Mouse (Mus musculus) limb, embryonic 12.5 days (tissue): ENCODE data around the gene Eps8l3. TPM values are rescaled to one million over a fixed set of nuclear protein-coding genes. Genes with fewer than 3 reads are reported as not detected.

ENCODE experiments used
- ATAC-seq: fragments of 200-750 bp; cut with Nextera tagmentation; 2 replicates; pipeline ENCODE4 v1.8.0; 2017; ENCODE audit warnings: low read depth, moderate TSS enrichment; ENCODE audit not compliant: insufficient number of reproducible peaks, insufficient read depth, low FRiP score, low TSS enrichment
- H3K27ac ChIP-seq: fragments of 300-500 bp; sonication (generic); 2 replicates; pipeline ENCODE4 v1.5.1; 2016; ENCODE audit warnings: mild to moderate bottlenecking, moderate library complexity
- H3K27me3 ChIP-seq: fragments of 300-500 bp; sonication (generic); 2 replicates; pipeline ENCODE4 v1.6.1; 2016; ENCODE audit warnings: mild to moderate bottlenecking, moderate library complexity
- H3K36me3 ChIP-seq: fragments of 300-500 bp; sonication (generic); 2 replicates; pipeline ENCODE4 v1.6.1; 2016; ENCODE audit warnings: mild to moderate bottlenecking, moderate library complexity
- H3K4me1 ChIP-seq: fragments of 300-500 bp; sonication (generic); replicated peaks from 2 replicates; pipeline ENCODE4 v1.6.1; 2016
- H3K4me2 ChIP-seq: fragments of 300-500 bp; sonication (generic); 2 replicates; pipeline ENCODE4 v1.6.1; 2016; ENCODE audit warnings: mild to moderate bottlenecking, moderate library complexity
- H3K4me3 ChIP-seq: fragments of 300-500 bp; sonication (generic); replicated peaks from 2 replicates; pipeline ENCODE4 v1.5.1; 2016; ENCODE audit warnings: mild to moderate bottlenecking
- H3K9ac ChIP-seq: fragments of 300-500 bp; sonication (generic); replicated peaks from 2 replicates; pipeline ENCODE4 v1.6.1; 2016; ENCODE audit warnings: mild to moderate bottlenecking, moderate library complexity
- H3K9me3 ChIP-seq: fragments of 300-500 bp; sonication (generic); 2 replicates; pipeline ENCODE4 v1.6.1; 2016; ENCODE audit warnings: mild to moderate bottlenecking, moderate library complexity
- WGBS: fragments of 180-500 bp; shearing (Covaris S2); methylation state at CpG from one replicate; pipeline ENCODE4 v1.1.7; 2016; 5-methylcytosine and 5-hydroxymethylcytosine counted together
- polyA plus RNA-seq: library from polyadenylated mRNA; unstranded; fragments of >200 nt; fragmentation: Nextera tagmentation; extraction: Ambion mirVana; gene quantifications from 2 replicates; pipeline ENCODE4 v1.2.1, GENCODE M21; 2016

Eps8l3 gene
- polyA plus RNA-seq, 1 experiment from 2014 or later, result not detected

DNA sequence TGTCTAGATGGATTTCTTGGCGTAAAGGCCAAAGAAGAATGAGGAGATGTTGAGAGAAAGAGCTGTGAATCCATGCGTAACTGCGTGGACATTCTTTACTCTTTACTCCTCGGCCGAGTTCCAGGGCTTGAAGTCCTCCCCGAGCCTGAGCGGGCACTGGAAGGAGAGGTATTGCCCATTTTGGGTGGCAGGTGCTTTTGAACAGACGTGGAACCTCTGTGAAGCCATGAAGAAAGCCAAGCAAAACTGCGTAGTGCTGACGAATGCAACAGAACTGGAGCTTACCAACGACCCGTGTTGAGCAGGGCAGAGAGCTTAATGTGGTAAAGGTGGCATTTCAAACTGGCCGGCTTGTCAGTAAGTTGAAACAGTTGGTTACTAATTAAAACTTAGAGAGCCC is 21.7 kb downstream of the Eps8l3 start:
- Histone ChIP-seq H3K36me3 (peaks cover 24% of the 10 kb centered on the region), H3K4me2 (no peak overlapping the region), H3K9me3 (no peaks in the 10 kb centered on the region), H3K9ac (no peak overlapping the region), H3K27ac (no peak overlapping the region), H3K4me1 (peaks cover 23% of the 10 kb centered on the region), H3K27me3 (no peaks in the 10 kb centered on the region), H3K4me3 (no peak overlapping the region)
- ATAC-seq, result no peak
- WGBS, result 91% methylated on average over 13 of the region's 13 CpGs

DNA sequence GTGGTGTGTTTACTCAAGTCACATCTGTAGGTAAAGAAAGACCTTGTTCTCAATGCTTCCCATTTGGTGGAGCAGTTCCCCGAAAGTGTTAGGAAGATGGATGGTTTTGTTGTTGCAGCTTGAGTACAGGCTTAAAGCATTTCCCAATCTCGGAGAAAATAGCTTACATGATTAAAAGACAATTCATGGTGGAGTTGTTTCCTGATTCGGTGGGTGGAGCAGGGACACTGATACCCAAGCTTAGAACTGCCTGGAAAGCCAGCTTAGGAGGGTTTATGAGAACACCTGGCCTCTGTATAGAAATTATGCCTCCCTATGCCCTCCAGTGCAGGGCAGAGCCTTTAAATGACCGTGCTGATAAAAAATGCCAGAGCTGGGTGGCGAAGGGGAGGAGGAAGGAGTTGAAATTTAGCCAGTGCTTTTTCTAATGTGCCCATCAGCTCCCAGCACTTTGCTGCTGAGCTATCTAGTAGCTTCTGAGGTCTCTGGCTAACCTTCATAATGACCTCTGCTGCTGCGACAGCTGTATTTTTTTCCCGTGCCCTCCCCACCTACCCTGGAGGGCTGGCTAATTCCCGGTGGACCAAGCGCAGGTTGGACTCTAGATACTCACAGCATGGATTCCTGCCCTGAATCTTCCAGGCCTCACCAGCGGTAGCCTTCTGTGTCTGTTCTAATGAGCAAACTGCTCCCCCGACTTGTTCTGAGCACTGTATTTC is 24.1 kb downstream of the Eps8l3 start:
- Histone ChIP-seq H3K27ac (no peak overlapping the region), H3K9ac (no peak overlapping the region), H3K9me3 (no peaks in the 10 kb centered on the region), H3K4me1 (peaks cover 16% of the 10 kb centered on the region), H3K27me3 (no peaks in the 10 kb centered on the region), H3K36me3 (peaks cover 24% of the 10 kb centered on the region), H3K4me3 (no peak overlapping the region), H3K4me2 (no peak overlapping the region)
- 52% methylated on average over 11 of the region's 11 CpGs for WGBS
- no peak for ATAC-seq

DNA sequence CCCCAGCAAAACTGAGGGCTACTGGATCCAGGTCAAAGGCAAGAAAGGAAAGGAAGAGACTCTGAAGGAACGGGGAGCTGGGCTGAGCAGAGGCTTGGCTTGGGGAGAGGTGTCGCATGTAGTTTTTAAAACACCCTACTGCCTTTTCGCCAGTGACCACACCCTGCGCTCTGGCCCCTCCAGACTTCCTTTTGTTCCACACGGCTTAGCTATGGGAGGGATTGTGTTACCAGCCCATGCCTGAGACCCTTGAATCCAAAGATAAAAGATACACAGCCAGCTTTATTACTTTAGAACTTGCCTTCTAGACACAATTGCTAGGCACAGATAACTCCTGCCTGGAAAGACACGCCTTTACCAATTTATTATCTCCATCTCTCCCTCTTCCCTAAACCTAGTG is 28.9 kb downstream of the Eps8l3 start:
- ATAC-seq, result no peak
- Histone ChIP-seq H3K4me2 (no peak overlapping the region), H3K27me3 (no peaks in the 10 kb centered on the region), H3K4me1 (peaks cover 9% of the 10 kb centered on the region; the same call in 1 of the 2 replicates), H3K36me3 (no peaks in the 10 kb centered on the region), H3K9me3 (no peaks in the 10 kb centered on the region), H3K9ac (no peak overlapping the region), H3K27ac (no peak overlapping the region), H3K4me3 (no peak overlapping the region)
- 65% methylated on average over 6 of the region's 6 CpGs for WGBS

DNA sequence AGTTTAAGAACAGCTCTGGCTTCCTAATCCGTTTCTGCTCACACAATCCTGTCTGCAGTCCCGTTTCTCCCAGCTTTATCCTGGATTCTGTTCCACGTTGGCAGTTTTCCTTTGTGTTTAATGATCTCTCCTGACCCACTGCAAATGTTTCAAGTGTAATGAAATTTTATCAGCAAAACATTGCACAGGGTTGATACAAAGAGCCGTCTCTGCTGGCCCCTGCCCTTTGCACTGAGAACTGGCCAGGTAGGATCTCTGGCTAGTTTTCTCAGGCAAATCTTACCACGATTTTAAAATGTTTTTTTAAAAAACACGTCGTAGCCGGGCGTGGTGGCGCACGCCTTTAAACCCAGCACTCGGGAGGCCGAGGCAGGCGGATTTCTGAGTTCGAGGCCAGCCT is 39.6 kb downstream of the Eps8l3 start:
- H3K9me3 ChIP-seq, result no peaks in the 10 kb centered on the region
- no peak overlapping the region for H3K9ac ChIP-seq
- no peaks in the 10 kb centered on the region for H3K4me1 ChIP-seq
- WGBS, result 82% methylated on average over 15 of the region's 15 CpGs
- no peak overlapping the region for H3K4me3 ChIP-seq
- ATAC-seq, result no peak
- H3K4me2 ChIP-seq, result no peak overlapping the region
- no peak overlapping the region for H3K27ac ChIP-seq
- no peaks in the 10 kb centered on the region for H3K36me3 ChIP-seq
- no peaks in the 10 kb centered on the region for H3K27me3 ChIP-seq

DNA sequence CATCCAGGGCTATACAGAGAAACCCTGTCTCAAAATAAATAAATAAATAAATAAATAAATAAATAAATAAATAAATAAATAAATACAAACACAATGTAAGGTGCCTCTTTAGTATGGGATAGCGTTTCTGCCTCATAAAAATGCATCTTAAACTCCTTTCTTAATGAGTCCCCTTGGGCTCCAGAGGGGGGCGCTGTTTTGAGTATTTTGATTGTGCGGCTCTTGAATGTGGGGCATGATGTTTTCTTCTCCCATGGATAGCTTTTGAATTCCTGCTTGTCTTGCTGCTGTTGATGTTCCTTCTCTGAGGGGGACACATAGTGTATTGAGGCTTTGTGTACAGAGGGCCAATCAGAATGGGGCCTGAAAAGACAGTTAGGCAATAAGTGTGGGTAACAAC is 40.1 kb downstream of the Eps8l3 start:
- H3K27ac ChIP-seq, result no peak overlapping the region
- 84% methylated on average over 3 of the region's 3 CpGs for WGBS
- no peak for ATAC-seq
- H3K4me2 ChIP-seq, result no peak overlapping the region
- H3K4me3 ChIP-seq, result no peak overlapping the region
- no peak overlapping the region for H3K9ac ChIP-seq
- no peaks in the 10 kb centered on the region for H3K9me3 ChIP-seq
- H3K4me1 ChIP-seq, result no peaks in the 10 kb centered on the region
- H3K36me3 ChIP-seq, result no peaks in the 10 kb centered on the region
- no peaks in the 10 kb centered on the region for H3K27me3 ChIP-seq

DNA sequence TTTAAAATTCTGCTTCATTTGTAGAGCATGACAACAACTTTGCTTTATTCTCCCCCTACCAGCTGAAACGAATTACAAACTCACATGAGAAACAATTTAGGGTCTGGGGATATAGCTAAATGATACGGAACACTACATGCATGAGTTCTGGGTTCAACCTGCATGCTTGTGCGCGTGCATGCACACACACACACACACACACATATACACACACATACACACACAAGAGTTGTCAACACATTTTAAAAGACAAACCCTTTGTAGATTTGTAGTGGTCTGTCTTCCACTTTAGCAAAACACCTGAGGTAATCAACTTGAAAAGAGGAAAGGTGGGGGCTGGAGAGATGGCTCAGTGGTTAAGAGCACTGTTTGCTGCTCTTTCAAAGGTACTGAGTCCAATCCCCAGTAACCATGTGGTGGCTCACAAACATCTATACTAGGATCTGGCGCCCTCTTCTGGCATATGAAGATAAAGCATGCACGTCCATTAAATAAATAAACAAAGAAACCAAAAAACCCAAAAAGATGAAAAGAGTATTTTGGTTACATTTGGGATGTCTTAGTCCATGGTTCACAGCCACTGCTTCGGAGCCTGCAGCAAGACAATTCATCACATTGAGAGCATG is 40.9 kb downstream of the Eps8l3 start:
- ATAC-seq, result no peak
- Histone ChIP-seq H3K9ac (no peak overlapping the region), H3K4me3 (no peak overlapping the region), H3K27ac (no peak overlapping the region), H3K27me3 (no peaks in the 10 kb centered on the region), H3K4me2 (no peak overlapping the region), H3K36me3 (no peaks in the 10 kb centered on the region), H3K4me1 (no peaks in the 10 kb centered on the region), H3K9me3 (no peaks in the 10 kb centered on the region)
- 59% methylated on average over 7 of the region's 7 CpGs for WGBS

DNA sequence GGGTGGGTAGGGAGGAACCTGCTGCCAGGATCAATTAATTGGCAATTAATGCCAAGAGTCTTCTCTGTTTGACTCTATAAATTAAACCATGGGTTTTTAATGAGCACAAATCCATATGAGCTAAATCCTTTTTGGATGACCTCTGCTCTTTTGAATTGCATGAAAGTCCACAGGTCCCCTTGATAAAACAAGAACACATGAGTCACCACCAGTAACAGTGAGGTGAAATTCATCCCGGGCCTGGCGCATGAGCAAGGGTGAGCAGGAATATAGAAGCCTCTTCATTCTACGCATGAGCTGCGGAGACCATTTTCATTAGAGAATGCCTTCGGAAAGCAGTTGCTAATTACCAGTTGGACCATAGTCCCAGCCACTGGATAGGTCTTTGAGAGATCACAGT is 43.3 kb downstream of the Eps8l3 start:
- WGBS, result 88% methylated on average over 5 of the region's 5 CpGs
- H3K9me3 ChIP-seq, result no peaks in the 10 kb centered on the region
- no peak overlapping the region for H3K4me2 ChIP-seq
- H3K27me3 ChIP-seq, result no peaks in the 10 kb centered on the region
- no peak overlapping the region for H3K4me3 ChIP-seq
- H3K36me3 ChIP-seq, result no peaks in the 10 kb centered on the region
- H3K27ac ChIP-seq, result no peak overlapping the region
- H3K4me1 ChIP-seq, result no peaks in the 10 kb centered on the region
- ATAC-seq, result no peak
- H3K9ac ChIP-seq, result no peak overlapping the region

DNA sequence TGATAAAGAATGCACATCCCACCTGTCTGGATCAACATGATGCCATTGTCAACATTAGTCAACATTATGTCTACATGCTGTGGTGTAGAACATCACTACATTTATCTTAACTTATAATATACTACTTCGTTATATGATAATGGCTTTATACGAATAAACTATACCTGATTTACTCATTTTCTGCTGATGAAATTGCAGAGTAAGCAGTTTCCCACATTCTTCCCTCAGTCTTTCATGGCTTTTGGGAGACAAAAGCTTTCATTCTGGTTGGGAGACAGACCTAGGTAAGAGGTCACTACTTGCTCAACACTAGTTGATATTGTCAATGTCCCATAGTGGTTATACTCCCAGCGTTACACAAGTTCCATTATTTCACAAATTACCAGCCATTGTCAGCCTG is 48.3 kb downstream of the Eps8l3 start:
- WGBS, result 91% methylated on average over 3 of the region's 3 CpGs
- ATAC-seq, result no peak
- no peak overlapping the region for H3K27ac ChIP-seq
- H3K36me3 ChIP-seq, result no peaks in the 10 kb centered on the region
- no peak overlapping the region for H3K4me3 ChIP-seq
- H3K4me2 ChIP-seq, result no peak overlapping the region
- H3K9me3 ChIP-seq, result no peaks in the 10 kb centered on the region
- H3K9ac ChIP-seq, result no peak overlapping the region
- H3K27me3 ChIP-seq, result no peaks in the 10 kb centered on the region
- H3K4me1 ChIP-seq, result 0 out of 2 replicates have a peak, but pooled peaks cover 3% of the 10 kb centered on the region

DNA sequence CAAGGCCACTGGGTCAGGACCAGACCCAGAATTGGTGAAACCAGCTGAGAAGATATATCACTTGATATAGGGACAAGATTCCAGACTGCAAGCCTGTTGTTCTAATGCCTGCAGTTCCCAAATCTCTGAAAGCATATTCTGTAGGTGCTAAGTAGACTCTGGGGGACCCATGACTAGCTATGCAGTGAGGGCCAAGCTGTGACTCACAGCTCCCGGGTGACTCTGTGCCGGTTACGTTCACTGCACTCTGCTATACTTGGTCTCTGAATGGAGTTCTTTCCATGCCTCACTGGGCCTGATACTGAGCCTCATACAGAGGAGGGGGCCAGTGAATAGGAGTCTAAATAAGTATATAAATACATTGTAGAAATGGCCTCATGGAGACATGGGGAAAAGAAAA is 50.8 kb downstream of the Eps8l3 start:
- H3K36me3 ChIP-seq, result no peaks in the 10 kb centered on the region
- H3K4me1 ChIP-seq, result 0 out of 2 replicates have a peak, but pooled peaks cover 6% of the 10 kb centered on the region
- no peaks in the 10 kb centered on the region for H3K9me3 ChIP-seq
- H3K27ac ChIP-seq, result no peak overlapping the region
- H3K4me2 ChIP-seq, result no peak overlapping the region
- no peak overlapping the region for H3K4me3 ChIP-seq
- H3K27me3 ChIP-seq, result no peaks in the 10 kb centered on the region
- no peak for ATAC-seq
- H3K9ac ChIP-seq, result no peak overlapping the region
- 98% methylated on average over 3 of the region's 3 CpGs for WGBS

DNA sequence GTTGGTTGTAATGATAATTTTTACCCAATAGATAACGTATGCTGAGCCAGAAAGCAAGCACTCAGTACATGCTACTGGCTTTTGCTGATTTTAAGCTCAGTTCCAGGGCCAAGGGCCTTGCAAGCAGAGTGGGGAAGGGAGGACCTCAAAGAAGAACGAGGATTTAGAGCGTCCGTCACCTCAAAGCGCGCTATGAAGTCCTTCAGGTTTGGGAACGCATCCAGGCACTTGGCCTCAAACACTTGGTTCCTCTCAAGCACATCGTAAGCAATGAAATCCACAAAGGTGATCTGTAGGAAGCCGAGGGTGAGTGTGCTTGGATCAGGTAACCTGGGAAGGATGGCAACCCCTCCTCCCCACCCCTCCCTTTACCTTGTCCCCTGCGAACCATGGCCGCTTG is 51.7 kb downstream of the Eps8l3 start:
- no peak for ATAC-seq
- Histone ChIP-seq H3K4me3 (no peak overlapping the region), H3K9ac (no peak overlapping the region), H3K27me3 (no peaks in the 10 kb centered on the region; the same call in 1 of the 2 replicates), H3K9me3 (no peaks in the 10 kb centered on the region), H3K4me2 (no peak overlapping the region), H3K27ac (no peak overlapping the region), H3K36me3 (no peaks in the 10 kb centered on the region), H3K4me1 (0 out of 2 replicates have a peak, but pooled peaks cover 6% of the 10 kb centered on the region)
- WGBS, result 88% methylated on average over 11 of the region's 11 CpGs

DNA sequence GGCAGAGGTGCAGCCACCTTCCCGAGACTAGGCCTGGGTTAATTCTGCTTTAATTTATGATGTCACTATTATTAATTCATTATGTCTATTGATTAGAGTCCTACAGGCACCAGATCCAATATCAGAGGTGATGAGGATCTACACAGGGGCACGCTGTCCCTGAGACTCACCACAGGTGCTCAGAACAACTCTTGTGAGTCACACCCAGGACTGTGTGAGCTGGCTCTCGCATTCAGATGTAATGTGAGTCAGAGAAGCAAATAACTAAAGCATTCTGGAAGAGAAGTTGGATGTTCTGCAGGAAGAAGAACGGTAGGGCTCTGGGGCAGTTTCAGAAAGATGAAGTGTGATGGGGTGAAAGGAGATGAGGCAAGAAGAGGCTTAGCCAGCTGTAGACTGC is 52.2 kb downstream of the Eps8l3 start:
- H3K4me2 ChIP-seq, result no peak overlapping the region
- ATAC-seq, result no peak
- no peak overlapping the region for H3K4me3 ChIP-seq
- H3K9me3 ChIP-seq, result no peaks in the 10 kb centered on the region
- H3K9ac ChIP-seq, result no peak overlapping the region
- no peak overlapping the region for H3K27ac ChIP-seq
- H3K36me3 ChIP-seq, result no peaks in the 10 kb centered on the region
- H3K27me3 ChIP-seq, result no peaks in the 10 kb centered on the region; the same call in 1 of the 2 replicates
- WGBS, result 82% methylated on average over 4 of the region's 4 CpGs
- H3K4me1 ChIP-seq, result 0 out of 2 replicates have a peak, but pooled peaks cover 6% of the 10 kb centered on the region
